Mouse (Mus musculus) embryonic facial prominence, embryonic 11.5 days (tissue): ENCODE data around the gene Lingo1. TPM values are rescaled to one million over a fixed set of nuclear protein-coding genes. Genes with fewer than 3 reads are reported as not detected.

Source experiments
- polyA plus RNA-seq: library from polyadenylated mRNA; unstranded; fragments of >200 nt; fragmentation: Nextera tagmentation; extraction: Ambion mirVana; gene quantifications from 2 replicates; pipeline ENCODE4 v1.2.1, GENCODE M21; 2014

Lingo1 gene
- polyA plus RNA-seq, 1 experiment from 2014 or later = 3.9 TPM

Other genes starting within 250 kb of the Lingo1 start
- gene Odf3l1, start 68.2 kb upstream of the Lingo1 start, polyA plus RNA-seq = not detected in 2 replicates
- 2.0 and 2.4 TPM in 2 replicates for gene Cspg4, start 68.6 kb upstream of the Lingo1 start, polyA plus RNA-seq
- 6.6 and 7.3 TPM in 2 replicates for gene Snx33, start 131.9 kb upstream of the Lingo1 start, polyA plus RNA-seq
- gene Imp3, start 141.0 kb upstream of the Lingo1 start, polyA plus RNA-seq = 76.4 and 80.3 TPM in 2 replicates
- 27.2 and 29.7 TPM in 2 replicates for gene Snupn, start 154.4 kb upstream of the Lingo1 start, polyA plus RNA-seq
- 38.9 and 39.9 TPM in 2 replicates for gene Ptpn9, start 198.5 kb upstream of the Lingo1 start, polyA plus RNA-seq